ENCODE assay signal across 21 mouse cellular contexts in genomic region chr2:20037671-20038070, GRCm38 (mm10).
"Had no signal": no experiment of that assay in that cellular context is flagged by ENCODE, and none has a peak within 500 bp of the region (broad histone marks: within the 10 kb centered on the region; RNA-seq: fewer than 3 reads in every experiment).

No protein-coding gene starts in this region.

- H3K27ac ChIP-seq: kidney, postnatal 0 days; layer of hippocampus, adult 2 months; left cerebral cortex, adult 2 months; limb, embryonic 12.5 days; limb, embryonic 15.5 days; liver, embryonic 14.5 days; macrophage; midbrain, embryonic 12.5 days; stomach, embryonic 15.5 days had no signal

- H3K4me2 ChIP-seq: limb, embryonic 12.5 days; limb, embryonic 15.5 days; liver, embryonic 11.5 days; lung, embryonic 14.5 days; midbrain, embryonic 12.5 days; stomach, embryonic 15.5 days had no signal

- DNase-seq: kidney, adult 2 months; kidney, postnatal 36 days; left cerebral cortex, postnatal 4 days; liver, postnatal 0 days; lung, embryonic 14.5 days; right cerebral cortex, postnatal 14 days; spleen, adult 18-20 months; thymus, adult 18-20 months; thymus, postnatal 36 days had no signal

- H3K9me3 ChIP-seq: limb, embryonic 12.5 days; limb, embryonic 15.5 days; midbrain, embryonic 12.5 days; stomach, embryonic 15.5 days had no signal

- H3K4me3 ChIP-seq: layer of hippocampus, adult 2 months; left cerebral cortex, adult 2 months; limb, embryonic 12.5 days; limb, embryonic 15.5 days; midbrain, embryonic 12.5 days; stomach, embryonic 15.5 days had no signal

- ATAC-seq: intestine, postnatal 0 days; liver, postnatal 0 days; lung, postnatal 0 days had no signal

- H3K27me3 ChIP-seq: limb, embryonic 12.5 days; limb, embryonic 15.5 days; midbrain, embryonic 12.5 days; stomach, embryonic 15.5 days had no signal

- H3K4me1 ChIP-seq: limb, embryonic 12.5 days; limb, embryonic 15.5 days; midbrain, embryonic 12.5 days; stomach, embryonic 15.5 days had no signal

- H3K36me3 ChIP-seq: limb, embryonic 12.5 days; limb, embryonic 15.5 days; midbrain, embryonic 12.5 days; stomach, embryonic 15.5 days had no signal

- H3K9ac ChIP-seq: limb, embryonic 12.5 days; limb, embryonic 15.5 days; liver, embryonic 14.5 days; liver, postnatal 0 days; lung, embryonic 14.5 days; midbrain, embryonic 12.5 days; stomach, embryonic 15.5 days had no signal
